Mouse (Mus musculus) ZHBTc4 (cell line): Measurements from ENCODE around the gene Osbpl3.
"Not testable (repeated sequence)": the region's sequence is repeated elsewhere in the genome, so short reads cannot be mapped to it uniquely, and the experiment has no call there.

Source experiments
- DNase-seq: peaks from one replicate; pipeline ENCODE4 v3.0.0-alpha.2; 2011; ENCODE audit warnings: low read depth, low spot score

Osbpl3 gene

DNA sequence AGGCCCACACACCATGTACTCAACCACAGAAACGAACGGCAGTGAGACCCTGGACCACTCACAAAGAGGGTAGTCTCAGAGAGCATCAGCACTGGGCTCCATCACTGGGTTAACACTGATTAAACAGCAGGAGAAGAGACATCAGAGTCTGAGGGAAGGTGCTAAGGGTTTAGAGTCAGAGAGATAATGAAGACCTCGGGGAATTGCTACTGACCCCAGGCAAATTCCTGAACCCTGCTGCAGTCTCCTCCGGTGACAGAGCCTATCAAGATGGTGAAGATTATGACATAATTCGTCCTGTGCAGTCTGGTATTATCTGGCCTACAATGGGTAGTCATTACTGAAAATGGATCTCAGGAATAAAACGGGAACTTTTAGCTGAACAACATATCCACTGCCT is 2.4 kb downstream of the Osbpl3 start:
- no peak for DNase-seq

DNA sequence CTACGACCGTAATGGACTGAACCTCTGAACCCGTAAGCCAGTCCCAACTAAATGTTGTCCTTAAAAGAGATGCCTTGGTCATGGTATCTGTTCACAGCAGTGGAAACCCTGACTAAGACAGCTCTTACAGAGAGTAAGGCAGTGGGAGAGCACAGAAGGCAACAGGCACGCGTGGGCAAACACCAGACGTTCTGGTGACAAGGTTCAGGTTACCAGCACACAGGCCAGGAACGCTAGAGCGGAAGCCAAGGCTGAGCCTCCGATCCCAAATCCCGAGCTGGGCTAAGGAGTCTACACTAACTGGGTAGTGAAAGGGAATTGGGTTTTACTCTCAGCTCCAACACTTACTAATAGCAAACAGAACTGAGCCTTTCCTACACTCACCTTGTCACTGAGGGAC is 3.8 kb downstream of the Osbpl3 start:
- no peak for DNase-seq

DNA sequence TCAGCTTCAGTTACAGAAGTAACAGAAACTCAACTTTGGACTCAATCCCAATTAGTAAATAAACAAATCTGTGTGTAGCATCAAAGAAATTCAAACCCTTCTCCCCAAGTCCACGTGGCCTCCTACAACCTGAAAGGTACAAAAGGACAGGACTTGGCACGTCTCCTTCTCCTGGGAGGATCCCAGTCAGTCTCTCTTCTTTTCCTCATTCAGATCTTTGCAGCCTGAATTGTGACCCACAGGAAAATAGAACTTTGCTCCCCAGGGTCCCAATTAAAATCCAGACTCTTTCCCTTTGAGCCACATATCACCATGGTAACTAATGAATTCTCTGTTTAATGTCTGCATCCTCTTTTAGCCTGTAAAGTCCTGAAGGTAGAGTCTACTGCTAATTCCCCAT is 10.4 kb downstream of the Osbpl3 start:
- no peak for DNase-seq

DNA sequence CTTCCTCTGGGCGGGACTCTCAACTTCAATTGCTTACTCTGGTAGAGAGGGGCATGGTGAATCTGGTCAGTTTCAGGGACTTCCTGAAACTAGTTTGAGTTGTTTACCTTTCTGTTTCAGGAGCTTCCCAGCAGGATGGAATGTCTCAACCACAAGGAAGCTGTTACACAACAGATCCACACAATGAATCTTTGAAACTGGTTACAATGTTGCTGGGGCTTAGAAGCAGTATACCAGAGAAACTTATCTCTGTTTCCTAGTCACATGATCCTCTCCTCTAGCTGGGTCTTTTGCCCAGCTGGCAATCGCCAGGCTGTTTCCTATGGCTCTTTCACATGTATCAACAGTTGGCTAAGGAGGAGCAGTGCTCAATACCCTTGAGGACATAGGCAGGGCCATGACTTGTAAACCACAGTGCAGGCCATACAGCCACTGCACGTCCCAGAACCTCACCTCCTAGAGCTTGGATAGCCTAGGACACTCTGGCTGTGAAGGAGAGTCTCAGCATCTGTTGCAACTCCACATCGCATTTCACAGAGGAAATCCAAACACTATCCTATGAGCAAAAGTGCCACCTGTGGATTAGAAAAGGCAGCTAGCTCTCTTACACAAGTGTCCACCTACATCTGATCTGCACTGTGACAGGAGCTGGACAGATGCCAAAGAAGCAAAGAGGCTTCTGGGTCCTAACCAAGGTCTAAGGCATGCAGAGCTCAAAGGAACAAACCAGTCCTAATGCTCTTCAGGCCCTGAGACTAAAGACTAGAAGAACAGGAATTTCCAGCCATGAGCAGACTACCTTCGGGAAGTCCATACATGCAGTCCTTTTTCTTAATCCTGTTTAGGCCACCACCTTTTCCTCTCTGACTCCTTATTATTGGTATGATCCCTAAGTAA is 14.8 kb downstream of the Osbpl3 start:
- DNase-seq, result no peak

DNA sequence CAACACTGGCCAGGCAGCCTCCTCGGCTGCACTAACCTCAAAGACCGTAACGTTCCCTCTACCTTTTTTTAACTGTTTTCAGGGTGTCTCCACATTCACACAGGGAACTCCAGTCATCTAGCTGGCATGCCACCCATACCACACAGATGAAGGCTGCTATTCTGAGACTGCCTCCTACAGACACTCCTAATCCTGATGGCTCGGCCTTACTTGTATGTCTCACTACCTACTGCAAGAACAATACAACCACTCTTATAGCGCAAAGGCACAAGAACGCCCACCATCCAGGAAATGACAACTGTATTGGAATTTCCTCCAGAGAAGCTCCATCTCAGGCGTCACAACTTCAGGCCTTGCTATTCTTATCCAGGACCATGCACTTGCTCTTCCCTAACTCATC is 15.8 kb downstream of the Osbpl3 start:
- no peak for DNase-seq

DNA sequence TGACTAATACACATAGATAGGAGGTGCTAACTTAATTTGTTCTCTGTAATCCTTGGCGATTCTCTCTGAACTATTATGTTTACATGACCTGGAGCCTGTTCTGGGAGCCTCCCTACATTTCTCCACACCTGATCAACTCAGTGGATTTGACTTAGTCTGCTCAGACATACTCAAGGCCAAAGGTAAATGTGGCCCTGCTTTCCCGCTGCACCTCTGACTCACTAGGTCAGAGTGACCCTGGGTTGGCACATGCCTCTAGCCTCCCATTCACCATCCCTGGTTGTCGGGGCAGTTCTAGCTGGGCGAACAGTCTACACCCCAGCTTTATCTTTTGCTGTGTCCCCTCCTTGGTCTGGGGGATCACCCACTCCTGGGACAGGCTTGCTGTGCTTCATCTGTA is 17.1 kb downstream of the Osbpl3 start:
- DNase-seq, result not testable (repeated sequence)

DNA sequence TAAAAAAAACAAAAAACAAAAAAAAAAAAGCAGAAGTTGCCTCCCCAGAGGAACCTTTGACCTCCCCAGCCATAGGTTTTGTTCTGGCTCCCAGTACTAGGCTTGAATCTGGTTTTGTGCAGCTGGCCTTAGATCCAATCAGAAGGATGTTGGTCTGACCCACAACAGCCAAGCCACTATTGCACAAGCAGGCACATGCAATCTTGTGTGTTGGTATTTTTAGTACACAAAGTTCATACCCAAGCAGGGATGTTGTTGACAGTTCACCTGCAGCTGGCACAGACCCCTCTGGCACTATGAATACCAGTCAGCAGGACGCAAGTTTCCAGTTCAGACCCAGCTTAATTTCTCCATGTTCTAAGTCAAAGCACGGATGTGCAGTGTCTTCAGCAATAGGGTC is 18.2 kb downstream of the Osbpl3 start:
- DNase-seq, result no peak

DNA sequence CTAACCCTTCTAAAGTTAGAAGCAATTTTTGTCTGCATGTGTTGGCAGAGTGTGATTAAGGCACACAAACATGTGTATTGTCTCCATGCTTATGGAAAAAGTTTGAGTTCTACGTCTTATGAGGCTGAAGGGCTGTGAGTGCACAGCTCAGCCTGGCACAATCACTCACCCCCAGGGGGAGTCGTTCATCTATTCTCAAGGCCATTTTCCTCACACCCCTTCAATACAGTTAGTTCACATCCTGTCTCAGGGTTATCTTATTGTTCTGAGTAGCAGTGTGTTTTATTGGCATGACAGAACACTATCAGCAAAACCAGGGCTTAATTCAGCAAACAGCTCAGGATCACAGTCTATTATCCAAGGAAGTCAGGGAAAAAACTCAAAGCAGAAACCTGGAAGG is 19.3 kb downstream of the Osbpl3 start:
- DNase-seq, result no peak

DNA sequence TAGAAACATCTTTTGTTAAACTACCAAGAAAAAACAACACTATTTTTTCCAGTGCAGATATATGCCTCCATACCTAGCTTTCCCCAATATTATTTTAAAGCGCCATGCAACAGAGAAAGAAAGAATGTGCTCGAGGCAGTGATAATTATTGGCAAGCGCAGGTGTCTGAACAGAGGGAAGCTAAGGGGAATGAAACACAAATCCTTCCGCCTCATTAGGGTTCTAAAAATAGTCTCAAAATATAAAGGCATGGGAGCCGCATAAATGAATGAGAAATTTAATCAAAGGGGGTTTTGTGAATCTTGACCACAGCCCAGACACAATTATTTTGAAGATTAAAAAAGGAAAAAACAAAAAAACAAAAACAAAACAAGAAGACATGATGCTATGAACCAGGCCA is 23.5 kb downstream of the Osbpl3 start:
- no peak for DNase-seq

DNA sequence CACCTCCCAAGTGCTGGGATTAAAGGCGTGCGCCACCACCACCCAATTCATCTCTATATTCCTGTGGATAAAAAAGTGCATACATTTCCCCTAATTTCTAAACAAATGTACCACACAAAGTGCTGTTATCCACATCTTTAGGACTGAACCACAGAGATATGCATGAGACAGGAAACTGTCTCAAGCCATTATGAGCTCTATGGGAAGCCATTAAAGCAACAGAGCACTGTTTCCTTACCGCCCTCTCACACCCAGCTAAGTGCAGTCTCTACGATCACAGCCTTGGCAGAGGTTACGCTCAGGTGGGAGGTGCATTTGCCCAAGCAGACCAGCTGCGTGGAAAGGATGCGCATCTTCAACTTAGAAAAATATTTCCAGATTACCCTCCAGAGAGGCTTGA is 26.7 kb downstream of the Osbpl3 start:
- peak; percentile 67 for DNase-seq

DNA sequence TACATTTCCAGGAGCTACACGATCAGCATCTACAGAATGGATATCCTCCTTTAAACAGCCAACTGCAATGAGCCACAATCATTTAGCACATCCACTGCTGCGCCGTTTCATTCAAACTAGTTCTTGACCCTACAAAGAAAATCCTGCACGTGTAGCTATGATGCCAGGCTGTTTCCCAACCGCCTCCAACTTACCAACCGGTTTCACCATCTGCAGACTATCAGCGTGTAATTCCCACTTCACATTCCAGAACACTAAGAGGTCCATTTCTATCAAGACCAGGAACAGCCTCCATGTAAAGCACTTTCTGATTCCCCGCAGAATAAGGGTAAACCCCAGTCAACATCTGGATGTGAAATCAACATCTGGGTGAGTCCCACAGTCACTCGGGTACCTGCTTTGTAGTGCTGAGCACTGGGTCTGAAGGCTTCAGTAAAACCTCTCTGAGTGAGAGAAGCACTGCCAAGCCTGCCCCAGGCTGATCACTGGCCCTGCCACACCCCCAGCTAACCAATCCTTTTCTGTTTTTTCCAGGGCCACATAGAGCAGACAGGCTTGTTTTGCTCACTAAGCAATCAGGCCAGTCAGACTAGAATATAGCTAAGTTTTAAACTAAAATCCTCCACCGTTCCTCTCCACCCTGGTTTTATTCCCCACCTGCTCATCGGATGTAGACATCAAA is 28.8 kb downstream of the Osbpl3 start:
- no peak for DNase-seq

DNA sequence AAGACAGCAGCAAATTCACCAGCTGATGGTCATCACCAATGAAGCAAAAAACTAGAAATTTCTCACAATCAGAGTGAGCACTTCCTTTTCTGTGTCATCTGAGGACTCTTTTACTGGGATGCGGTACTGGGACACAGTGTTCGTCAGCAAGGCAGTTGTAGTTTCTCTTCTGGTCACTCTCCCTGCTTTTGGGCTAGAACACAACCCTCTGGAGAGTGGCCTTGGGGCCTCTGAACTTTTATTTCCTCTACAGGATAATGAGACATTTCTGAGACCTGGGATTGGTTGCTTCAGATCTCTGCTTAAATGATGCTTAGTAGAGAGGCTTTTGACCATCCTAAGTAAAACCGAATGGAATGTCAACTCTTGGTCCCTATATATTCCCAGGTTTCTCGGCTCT is 29.4 kb downstream of the Osbpl3 start:
- DNase-seq, result no peak

DNA sequence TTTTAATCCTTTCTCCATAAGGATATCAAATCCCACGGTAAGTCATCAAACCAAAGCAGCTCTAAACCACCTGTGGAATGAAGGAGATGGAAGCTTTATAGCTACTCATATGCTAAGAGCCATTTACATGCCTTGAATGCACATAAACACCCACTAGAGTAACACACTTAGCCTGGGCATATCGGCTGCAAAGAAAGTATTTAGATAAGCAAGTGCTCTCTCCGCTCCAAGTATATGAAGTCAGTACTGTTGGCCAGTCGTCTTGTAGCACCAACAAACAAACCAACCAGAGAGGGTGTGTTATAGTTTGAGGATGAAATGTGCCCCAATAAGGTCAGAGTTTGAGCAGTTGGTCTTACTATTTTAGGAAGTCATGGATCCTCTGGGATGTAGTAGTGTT is 31.7 kb downstream of the Osbpl3 start:
- no peak for DNase-seq

DNA sequence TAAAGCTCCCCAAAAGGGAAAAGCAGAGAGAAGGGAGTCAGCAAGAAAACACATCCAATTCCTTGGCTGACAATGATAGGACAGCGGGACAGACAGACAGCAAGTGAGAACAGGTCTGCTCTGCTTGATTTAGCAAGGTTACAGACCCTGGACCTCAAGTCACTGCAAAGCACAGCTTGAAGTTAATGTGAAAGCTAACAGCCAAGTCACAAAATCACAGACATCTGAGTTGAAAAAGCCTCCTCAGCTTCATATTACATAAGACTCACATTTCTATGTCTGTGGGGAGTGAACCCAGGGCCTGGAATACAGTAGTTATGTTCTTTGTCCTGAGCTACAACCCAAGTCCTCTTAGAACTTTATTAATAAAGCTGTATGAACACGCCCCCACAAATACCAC is 35.6 kb downstream of the Osbpl3 start:
- DNase-seq, result no peak

DNA sequence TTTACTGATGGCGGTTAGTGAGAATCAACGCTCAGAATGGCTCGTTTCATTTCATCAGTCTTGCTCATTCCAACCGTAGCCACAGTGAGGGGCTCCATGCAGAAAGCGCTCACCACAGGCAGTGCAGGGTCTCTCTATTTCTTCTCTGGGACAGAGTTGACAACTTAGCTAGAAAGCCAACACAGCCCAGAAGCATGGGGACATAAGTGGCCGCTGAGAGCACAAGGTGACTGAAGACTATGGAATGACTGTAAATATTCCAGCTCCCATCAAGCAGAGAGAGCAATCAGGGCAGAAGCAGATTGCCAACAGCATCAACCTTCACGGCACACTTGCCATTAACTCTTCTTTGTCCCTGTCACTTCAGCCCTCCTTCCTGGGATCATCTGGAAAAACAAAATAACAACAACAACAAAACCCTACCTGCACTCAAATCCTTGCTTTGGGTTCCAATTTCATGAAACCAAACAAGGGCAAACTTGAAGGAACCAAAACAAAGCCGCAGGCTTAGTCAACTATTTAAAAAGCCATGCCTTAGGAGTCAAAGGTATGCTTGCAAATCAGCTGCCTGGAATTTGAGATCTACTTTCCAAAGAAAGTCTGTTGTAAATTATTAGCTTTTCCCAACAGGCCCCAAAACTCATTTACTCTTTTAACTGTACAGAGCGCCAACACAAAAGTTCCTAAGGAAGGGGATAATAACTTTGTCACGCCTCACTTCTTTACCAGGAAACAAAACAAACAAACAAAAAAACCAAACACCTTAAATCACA is 36.3 kb downstream of the Osbpl3 start:
- no peak for DNase-seq

DNA sequence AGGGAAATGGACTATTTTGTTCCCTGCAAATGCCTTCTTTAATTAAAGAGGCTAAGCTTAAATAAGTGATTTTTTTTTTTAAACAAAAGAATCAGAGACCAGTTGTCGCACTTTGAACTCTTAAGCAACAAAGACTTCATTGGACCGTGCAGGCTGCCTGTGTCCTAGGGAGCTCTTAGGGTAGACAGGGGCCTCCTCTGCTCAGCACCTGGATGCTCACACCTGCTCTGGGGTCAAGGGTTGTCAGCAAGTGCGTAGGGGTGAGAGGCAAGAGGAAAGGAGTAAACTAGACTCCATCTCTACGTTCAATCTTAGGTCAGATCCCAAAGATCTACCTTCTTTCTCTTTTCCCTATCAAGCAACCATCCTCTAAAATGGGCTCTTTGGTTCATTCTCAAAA is 37.0 kb downstream of the Osbpl3 start:
- no peak for DNase-seq

DNA sequence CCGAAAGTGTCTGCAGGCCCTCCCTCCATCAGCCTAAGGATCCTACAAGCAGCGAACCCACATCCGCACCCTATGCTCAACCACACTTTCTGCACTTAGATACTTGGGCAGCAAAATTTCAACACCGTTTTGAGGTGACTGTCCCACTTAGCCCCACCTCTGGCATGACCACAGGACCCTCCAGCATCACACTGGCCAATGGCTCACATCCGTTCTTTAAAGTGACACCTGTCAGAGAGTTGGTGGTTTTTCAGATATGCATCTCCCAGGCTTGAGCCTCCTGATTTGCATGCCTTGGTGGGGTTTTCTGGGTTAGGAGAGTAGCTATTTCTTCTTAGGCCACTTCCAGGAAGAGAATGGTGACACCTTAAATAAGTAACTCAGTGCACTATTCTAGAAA is 39.1 kb downstream of the Osbpl3 start:
- DNase-seq, result no peak

DNA sequence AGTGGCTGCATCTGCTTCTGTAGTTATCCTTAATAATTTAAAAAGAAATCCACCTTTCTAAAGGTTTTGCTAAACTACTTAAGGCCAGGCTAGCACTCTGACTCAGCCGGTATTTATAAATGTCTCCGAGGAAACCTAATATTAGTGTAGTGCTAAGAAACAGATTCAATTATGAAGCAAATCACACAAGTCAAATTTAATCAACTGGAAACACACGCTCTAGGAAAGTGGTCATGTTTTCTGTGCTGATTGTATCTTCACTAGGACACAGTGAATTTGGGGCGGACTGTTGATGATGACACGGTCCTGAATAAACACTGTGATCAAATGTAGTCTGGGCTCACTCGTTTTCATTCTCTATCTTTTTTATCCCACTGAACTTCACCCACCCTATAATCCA is 40.6 kb downstream of the Osbpl3 start:
- DNase-seq, result no peak

DNA sequence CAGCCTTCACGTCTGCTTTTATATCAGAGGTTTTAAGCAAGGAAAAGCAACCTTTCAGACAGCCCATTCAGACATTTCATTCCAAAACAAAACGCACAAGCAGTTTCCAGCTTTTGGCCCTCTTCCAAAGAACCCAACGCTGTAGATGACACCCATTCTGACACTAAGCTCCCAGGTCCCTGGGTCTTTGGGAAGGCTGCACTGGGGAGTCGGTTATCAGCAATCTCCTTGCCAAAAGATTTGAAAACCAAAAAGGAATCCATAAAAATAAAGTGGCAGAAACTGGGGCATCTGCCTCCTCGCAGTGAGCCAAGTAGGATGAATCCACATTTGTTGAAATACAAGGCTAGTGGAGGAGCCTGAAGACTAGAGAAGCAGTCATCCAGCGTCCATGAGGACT is 41.5 kb downstream of the Osbpl3 start:
- no peak for DNase-seq

DNA sequence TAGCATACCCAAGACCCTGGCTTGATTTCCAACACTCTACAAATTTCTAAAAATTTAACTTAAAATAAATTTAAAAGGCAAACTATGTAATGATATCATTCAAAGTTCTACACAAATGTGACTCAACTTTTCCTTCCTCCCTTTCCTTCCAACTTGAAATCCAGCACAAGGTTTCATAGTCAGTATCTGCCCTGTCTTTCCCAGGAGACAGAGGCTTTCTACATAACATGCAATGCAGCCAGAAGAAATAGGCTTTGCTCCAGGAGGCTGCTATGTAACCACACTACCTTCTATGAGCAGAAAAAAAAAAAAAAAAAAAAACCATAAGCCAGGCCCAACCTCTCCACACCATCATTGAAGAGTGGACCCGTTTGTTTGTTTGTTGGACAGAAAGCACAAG is 42.6 kb downstream of the Osbpl3 start:
- DNase-seq, result no peak

DNA sequence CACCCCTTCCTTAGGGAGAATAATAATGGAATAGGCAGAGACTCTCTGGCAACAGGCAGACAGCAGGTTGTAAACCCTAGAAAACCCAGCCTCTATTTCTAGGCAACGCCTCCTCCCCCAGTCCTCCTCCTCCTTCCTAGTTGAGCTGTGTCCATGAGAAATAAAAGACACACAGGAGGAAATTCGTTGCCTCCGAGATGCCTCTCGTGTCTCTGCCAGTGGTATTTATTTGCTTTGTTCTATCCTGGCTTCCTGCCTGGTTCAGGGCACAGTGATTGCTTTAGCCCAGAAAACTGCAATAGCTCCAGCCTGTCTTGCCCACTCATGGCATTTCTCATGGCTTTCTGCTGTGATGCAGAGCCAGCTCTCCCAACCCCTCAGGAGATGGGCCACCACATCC is 43.8 kb downstream of the Osbpl3 start:
- DNase-seq, result no peak

DNA sequence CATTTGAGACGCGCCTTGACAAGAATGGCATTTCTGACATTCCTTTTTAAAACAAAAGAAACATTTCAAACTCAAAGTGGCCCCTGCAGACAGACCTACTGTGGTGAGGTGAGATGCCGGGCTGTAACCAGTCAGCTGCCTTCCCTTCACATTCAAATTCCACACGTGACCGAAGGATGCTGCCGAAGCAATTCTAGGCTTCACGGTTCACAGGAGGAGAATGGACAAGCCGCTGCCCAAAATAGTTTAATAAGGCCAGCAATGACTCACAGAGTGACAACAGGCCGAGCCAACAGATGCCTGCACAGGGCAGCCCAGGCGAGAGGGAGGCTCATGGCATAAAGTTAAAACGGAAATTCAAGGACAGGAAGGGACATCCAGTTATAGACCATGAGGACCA is 51.3 kb downstream of the Osbpl3 start:
- peak; percentile 71 for DNase-seq

DNA sequence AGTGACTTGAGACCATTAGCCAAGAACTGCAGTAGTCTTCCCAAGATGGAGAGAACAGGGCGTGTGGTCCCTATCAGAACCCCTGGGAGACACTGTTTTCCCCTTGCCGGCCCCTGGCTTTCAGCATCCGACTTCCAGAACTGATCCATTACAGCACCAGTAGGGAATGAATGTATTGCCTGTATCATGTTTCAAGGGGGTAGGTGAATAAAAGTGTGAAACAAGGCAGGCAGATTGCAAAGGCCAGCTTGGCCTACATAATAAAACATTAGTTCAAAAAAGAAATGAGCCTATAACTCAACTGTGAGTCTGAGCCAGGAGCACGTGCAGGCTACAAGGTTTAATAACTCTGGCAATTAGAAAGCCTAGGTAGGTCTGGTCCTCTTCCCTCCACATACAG is 52.5 kb downstream of the Osbpl3 start:
- no peak for DNase-seq
